Mouse (Mus musculus): ENCODE measurements around the gene Gm28729.

DNA sequence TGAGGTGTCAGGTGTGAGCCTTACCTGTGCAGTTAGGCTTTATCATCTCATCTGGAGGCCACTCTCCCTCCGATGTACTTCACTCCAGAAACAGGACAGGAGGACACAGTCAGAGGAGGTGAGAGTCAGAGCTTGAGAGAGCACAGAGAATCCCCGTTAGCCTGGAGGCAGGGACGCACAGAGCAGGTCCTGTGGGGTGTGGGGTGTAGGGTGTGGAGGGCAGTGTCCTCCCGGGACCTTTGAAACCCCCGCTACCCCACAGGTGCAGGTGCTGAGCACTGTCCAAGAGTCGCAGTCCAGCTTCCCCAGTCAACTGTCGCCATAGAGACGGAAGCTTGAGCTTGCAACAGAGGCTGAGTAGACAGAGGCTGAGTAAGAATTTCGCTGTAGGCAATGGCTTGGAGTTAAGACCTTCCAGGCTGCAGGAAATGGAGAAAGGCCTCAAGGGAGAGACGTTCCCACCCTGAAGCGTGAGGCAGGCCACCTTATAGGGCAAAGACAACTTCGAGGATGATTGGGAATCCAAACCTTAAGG lies at the start of gene Gm28729:
- no peak for TF ChIP-seq POLR2A (IDR thresholded peaks at IDR 0.05; ENCODE audit: insufficient read depth, low read depth, low read length)
- TF ChIP-seq CTCF (IDR thresholded peaks at IDR 0.05; ENCODE audit: insufficient read depth, low read depth, low read length): no peak

Measured in olfactory bulb, adult 2 months (tissue).